Mouse (Mus musculus) liver, postnatal 0 days (tissue): Measurements from ENCODE around the gene Gtf2ird1. TPM values are rescaled to one million over a fixed set of nuclear protein-coding genes. Genes with fewer than 3 reads are reported as not detected.
A peak's percentile ranks its signal among the peaks of the same experiment; 100 is the strongest.

Experiments
- ATAC-seq: fragments of 200-750 bp; cut with Nextera tagmentation; 2 replicates; pipeline ENCODE4 v1.8.0; 2017; ENCODE audit warnings: mild to moderate bottlenecking, moderate library complexity
- DNase-seq: peaks from one replicate; pipeline ENCODE4 v3.0.0-alpha.2; 2016
- H3K27ac ChIP-seq: fragments of 300-500 bp; sonication (generic); 2 replicates; pipeline ENCODE4 v1.5.1; 2014; ENCODE audit warnings: antibody characterized with exemption, moderate library complexity, mild to moderate bottlenecking, low read depth
- H3K27me3 ChIP-seq: fragments of 300-500 bp; sonication (generic); 2 replicates; pipeline ENCODE4 v1.6.1; 2014; ENCODE audit warnings: low read length, control low read depth, mixed read lengths; ENCODE audit not compliant: insufficient read depth
- H3K36me3 ChIP-seq: fragments of 300-500 bp; sonication (generic); replicated peaks from 2 replicates; pipeline ENCODE4 v1.6.1; 2014; ENCODE audit warnings: mild to moderate bottlenecking, control low read depth, low read length, moderate library complexity, mixed read lengths; ENCODE audit not compliant: insufficient read depth
- H3K4me1 ChIP-seq: fragments of 300-500 bp; sonication (generic); 2 replicates; pipeline ENCODE4 v1.6.1; 2014; ENCODE audit warnings: antibody characterized with exemption, mild to moderate bottlenecking, control low read depth; ENCODE audit not compliant: insufficient read depth
- H3K4me2 ChIP-seq: fragments of 300-500 bp; sonication (generic); 2 replicates; pipeline ENCODE4 v1.6.1; 2014; ENCODE audit warnings: low read depth, mild to moderate bottlenecking, low read length, moderate library complexity, mixed read lengths
- H3K4me3 ChIP-seq: fragments of 300-500 bp; sonication (generic); 2 replicates; pipeline ENCODE4 v1.5.1; 2014; ENCODE audit warnings: low read depth, low read length
- H3K9ac ChIP-seq: fragments of 300-500 bp; sonication (generic); replicated peaks from 2 replicates; pipeline ENCODE4 v1.6.1; 2014; ENCODE audit warnings: mild to moderate bottlenecking, moderate library complexity
- H3K9me3 ChIP-seq: fragments of 300-500 bp; sonication (generic); 2 replicates; pipeline ENCODE4 v1.6.1; 2016; ENCODE audit warnings: mild to moderate bottlenecking, control low read depth, low read length, mixed read lengths
- CTCF ChIP-seq: sonication (generic); IDR thresholded peaks from 2 replicates; pipeline ENCODE4 v1.5.1; 2016; ENCODE audit warnings: antibody characterized with exemption, low read depth
- EP300 ChIP-seq: IDR thresholded peaks from 2 replicates; pipeline ENCODE4 v1.6.1; 2016; ENCODE audit warnings: antibody characterized with exemption, low read depth, mild to moderate bottlenecking
- WGBS: fragments of 180-500 bp; shearing (Covaris S2); extraction: QIAGEN DNeasy Blood & Tissue Kit; methylation state at CpG from one replicate; pipeline ENCODE4 v1.1.7; 2014; ENCODE audit not compliant: insufficient replicate concordance; 5-methylcytosine and 5-hydroxymethylcytosine counted together
- polyA plus RNA-seq: library from polyadenylated mRNA; unstranded; fragments of >200 nt; fragmentation: Nextera tagmentation; extraction: Ambion mirVana; gene quantifications from 2 replicates; pipeline ENCODE4 v1.2.1, GENCODE M21; 2015

Gtf2ird1 gene
- polyA plus RNA-seq, 1 experiment from 2014 or later: 10.0 TPM

DNA sequence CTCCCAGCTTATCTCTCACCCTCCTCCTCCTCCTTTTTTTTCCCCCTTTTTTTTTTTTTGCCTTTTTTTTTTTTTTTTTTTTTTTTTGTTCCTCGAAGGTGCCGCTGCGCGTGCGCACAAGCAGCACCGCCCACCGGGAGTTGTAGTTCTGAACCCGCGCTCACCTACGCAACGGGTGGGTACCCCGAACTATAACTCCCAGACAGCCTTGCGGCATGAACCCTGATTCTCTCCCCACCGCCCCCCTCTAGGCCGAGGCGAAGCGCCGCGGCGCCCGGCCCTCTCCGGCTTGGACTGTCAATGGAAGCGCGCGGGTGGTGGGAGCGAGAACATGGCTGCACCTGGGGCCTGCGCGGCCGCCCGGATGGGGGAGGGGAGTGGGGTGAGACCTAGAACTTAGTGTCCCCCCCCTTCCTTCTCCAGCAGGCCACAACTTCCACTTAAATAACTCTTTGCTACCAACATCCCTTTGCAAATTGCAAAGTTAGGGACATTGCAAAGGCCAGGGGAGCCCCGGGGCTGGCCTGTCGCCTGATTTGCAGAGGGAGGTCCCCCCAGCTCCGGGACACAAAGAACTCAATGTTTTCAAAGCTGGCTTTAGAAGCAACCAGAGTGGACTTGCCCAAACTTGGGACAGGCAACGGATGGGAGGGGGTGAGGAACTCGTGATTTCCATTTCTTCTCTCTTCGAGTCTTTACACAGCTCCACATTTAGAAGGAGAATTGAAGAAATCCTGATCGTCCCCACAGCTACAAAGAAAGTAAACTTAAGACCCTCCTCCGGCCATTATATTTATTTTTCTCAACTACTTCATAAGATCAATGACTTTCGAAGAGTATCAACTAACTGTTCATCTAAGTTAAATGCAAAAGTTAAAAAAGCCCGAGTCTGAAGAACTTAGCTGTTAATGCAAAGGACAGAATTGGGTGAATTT, 141.6 kb downstream of the Gtf2ird1 start, which contains the start of gene Gtf2i:
TSS of gene Gtf2i (minus strand) at position 73 of the 935 bp plus-strand sequence.
- Histone ChIP-seq H3K4me3 (peak within 1 kb of the TSS; percentile 94), H3K9ac (peak within 1 kb of the TSS; percentile 95), H3K4me1 (peaks cover 24% of the 10 kb centered on the region), H3K27me3 (no peaks in the 10 kb centered on the region), H3K27ac (peak within 1 kb of the TSS; percentile 100), H3K9me3 (no peaks in the 10 kb centered on the region), H3K4me2 (peak within 1 kb of the TSS; percentile 91), H3K36me3 (peaks cover 13% of the 10 kb centered on the region)
- peak; percentile 80 for ATAC-seq
- peak; percentile 92 for DNase-seq
- WGBS: 1% methylated on average over 40 of the region's 40 CpGs
- peak; percentile 35; the same call in 1 of the 2 replicates for TF ChIP-seq EP300
- TF ChIP-seq CTCF: no peak

DNA sequence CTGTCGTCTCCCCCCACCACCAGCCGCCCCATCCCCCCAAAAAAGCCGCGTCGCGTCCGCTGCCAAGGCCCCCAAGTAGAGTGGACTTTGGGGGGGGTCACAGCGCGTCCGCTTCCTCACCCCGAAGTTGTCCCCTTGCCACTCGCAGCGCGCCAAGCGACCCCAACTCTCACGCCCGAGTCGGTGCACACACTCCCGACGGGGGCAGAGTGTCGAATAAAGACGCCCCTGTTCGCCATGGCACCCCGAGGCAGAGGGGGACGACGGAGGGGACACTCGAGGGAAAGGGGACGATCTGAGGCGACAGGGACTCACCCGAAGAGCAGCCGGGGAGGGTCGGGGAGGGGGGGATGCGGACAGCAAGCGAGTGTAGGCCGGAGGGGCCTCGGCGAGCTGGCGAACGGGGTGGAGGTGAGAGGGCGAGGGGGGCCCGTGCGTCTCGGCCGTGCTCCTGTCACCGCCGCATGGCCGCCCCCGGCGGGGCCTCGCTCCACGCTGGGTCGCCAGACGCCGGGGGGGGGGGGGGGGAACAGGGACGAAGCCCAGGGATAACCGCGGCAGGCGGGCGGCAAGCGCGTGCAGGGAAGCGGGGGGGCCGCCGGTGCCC, 142.3 kb downstream of the Gtf2ird1 start:
- Histone ChIP-seq H3K36me3 (peaks cover 20% of the 10 kb centered on the region), H3K9me3 (no peaks in the 10 kb centered on the region), H3K4me1 (peaks cover 24% of the 10 kb centered on the region), H3K4me3 (peak overlapping the region; percentile 94), H3K27me3 (no peaks in the 10 kb centered on the region), H3K4me2 (peak overlapping the region; percentile 91), H3K9ac (peak overlapping the region; percentile 95), H3K27ac (peak overlapping the region; percentile 100)
- ATAC-seq: peak; percentile 30
- under 1% methylated on average over 49 of the region's 64 CpGs for whole genome bisulfite sequencing
- no peak for TF ChIP-seq EP300
- DNase-seq: peak; percentile 77

DNA sequence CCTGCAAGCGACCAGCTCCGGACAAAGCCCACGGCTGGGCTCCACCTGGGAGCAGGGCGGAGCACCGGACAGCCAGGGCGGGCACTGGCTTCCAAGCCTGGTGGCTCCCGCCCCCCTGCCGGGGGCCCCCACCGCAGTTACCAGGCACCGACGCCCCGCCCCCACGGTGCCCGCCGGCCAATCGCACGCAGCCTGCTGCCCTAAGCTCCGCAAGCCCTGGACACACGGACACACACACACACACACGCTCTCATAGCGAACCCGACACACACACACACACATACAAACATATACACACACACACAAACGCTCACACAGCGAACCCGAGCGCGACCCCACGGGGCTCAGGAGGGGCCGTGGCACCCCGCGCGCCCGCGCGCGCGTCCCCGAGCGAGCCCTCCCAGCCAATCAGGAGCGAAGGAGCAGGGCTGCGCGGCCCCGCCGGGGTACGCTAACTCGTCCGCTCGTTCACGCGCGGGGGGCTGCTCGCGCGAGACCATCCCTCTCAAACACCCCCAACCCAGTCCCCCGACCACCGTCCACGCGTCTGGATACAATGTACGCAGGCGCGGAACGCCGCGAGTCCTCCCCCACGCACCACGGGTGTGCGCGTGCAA, 143.0 kb downstream of the Gtf2ird1 start:
- DNase-seq: peak; percentile 95
- H3K4me2 ChIP-seq: peak overlapping the region; percentile 91
- 1% methylated on average over 68 of the region's 68 CpGs for WGBS
- peak overlapping the region; percentile 94 for H3K4me3 ChIP-seq
- H3K4me1 ChIP-seq: peaks cover 24% of the 10 kb centered on the region
- H3K27me3 ChIP-seq: no peaks in the 10 kb centered on the region
- no peak for TF ChIP-seq CTCF
- no peak for TF ChIP-seq EP300
- peak; percentile 84 for ATAC-seq
- H3K27ac ChIP-seq: peak overlapping the region; percentile 100
- H3K9ac ChIP-seq: peak overlapping the region; percentile 95
- peaks cover 20% of the 10 kb centered on the region for H3K36me3 ChIP-seq
- H3K9me3 ChIP-seq: no peaks in the 10 kb centered on the region

DNA sequence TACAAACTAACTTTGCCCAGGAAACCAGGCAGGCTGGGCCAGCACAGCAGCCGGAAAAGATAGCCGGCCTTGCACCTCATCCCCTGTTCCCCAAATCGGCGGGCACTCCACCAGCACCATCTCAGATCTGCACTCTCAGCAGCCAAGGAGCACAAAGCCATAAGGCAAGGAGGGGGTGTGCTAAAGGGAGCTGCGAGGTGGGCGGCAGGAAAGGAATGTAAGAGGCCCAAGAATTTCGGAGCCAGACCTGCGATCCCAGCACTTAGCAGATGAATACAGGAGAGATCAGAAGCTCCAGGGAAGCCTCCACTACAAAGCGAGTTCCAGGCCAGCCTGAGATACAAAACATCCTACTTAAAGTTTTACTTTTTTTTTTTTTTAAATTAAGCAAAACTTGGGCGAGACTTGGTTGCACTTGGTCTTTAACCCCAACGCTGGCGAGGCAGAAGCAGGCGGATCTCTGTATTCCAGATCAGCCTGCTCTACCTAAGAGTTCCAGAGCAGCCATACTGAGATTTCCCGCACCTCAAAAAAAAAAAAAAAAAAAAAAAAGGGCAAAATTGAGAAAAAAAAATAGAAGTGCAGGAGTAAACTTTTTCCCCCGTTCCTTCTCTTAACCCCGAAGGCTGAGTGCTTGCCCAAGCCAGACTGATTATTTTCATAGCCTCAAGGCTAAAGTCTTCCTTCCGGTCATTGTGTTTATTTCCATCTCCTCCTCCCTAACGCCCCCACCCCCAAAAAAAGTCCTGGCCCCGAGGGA, 143.6 kb downstream of the Gtf2ird1 start:
- Histone ChIP-seq H3K27me3 (no peaks in the 10 kb centered on the region), H3K4me1 (peaks cover 24% of the 10 kb centered on the region), H3K27ac (peak overlapping the region; percentile 100), H3K9me3 (no peaks in the 10 kb centered on the region), H3K9ac (peak overlapping the region; percentile 95), H3K4me2 (peak overlapping the region; percentile 91), H3K4me3 (peak overlapping the region; percentile 94), H3K36me3 (peaks cover 20% of the 10 kb centered on the region)
- TF ChIP-seq EP300 (no peak), CTCF (no peak)
- DNase-seq (no peak), ATAC-seq (no peak)
- WGBS: 5% methylated on average over 19 of the region's 19 CpGs

DNA sequence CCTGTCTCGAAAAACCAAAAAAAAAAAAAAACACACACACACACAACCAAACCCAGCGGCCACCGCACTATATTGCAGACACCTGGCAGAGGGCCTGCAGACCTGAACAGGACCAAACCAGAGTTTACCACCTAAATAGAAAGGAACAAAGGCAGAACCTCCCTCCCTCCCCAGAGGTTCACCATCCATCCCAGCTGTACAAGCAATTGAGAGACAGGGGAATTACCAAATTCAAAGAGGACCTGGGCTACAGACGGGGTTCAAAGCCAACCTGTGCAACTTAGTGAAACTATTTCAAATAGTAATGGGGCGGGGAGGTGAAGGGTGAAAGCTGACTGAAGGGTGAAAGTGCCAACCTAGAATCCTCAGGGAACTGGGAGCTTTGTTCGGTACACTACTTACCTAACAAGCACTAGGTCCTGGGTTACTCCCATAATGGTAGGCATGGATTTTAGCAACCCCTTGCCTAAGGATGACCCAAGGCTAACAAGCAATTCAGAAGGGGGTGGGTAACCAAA, 144.6 kb downstream of the Gtf2ird1 start:
- Histone ChIP-seq H3K4me3 (0 out of 2 replicates have a peak overlapping the region, but pooled peaks have one; percentile 94), H3K4me1 (peaks cover 24% of the 10 kb centered on the region), H3K27me3 (no peaks in the 10 kb centered on the region), H3K9ac (no peak overlapping the region; the same call in 1 of the 2 replicates), H3K9me3 (no peaks in the 10 kb centered on the region), H3K27ac (0 out of 2 replicates have a peak overlapping the region, but pooled peaks have one; percentile 7), H3K36me3 (peaks cover 20% of the 10 kb centered on the region), H3K4me2 (peak overlapping the region; percentile 91)
- ATAC-seq (no peak), DNase-seq (no peak)
- TF ChIP-seq CTCF: no peak
- TF ChIP-seq EP300: no peak
- WGBS: 66% methylated on average over 6 of the region's 6 CpGs
